Mouse (Mus musculus) telencephalon, adult 2 months (tissue): Measurements from ENCODE around the gene Gipc2.

ENCODE experiments used
- DNase-seq: peaks from one replicate; pipeline ENCODE4 v3.0.0-alpha.2; 2011; ENCODE audit warnings: low read depth, low spot score

Gipc2 gene

GRCm38 (mm10) chr3:152076088-152076487 lies 89.9 kb downstream of the Gipc2 start:
- DNase-seq: no peak

- no peak for DNase-seq
Observed at GRCm38 (mm10) chr3:152069001-152069400, 97.0 kb downstream of the Gipc2 start.

- DNase-seq: no peak
Observed at GRCm38 (mm10) chr3:152068311-152068710, 97.7 kb downstream of the Gipc2 start.

- no peak for DNase-seq
Observed at GRCm38 (mm10) chr3:152066696-152067095, 99.3 kb downstream of the Gipc2 start.

GRCm38 (mm10) chr3:152065806-152066205 lies 100.2 kb downstream of the Gipc2 start:
- no peak for DNase-seq

- DNase-seq: no peak
Observed at GRCm38 (mm10) chr3:152064166-152064565, 101.9 kb downstream of the Gipc2 start.

- no peak for DNase-seq
Observed at GRCm38 (mm10) chr3:152062806-152063205, 103.2 kb downstream of the Gipc2 start.

- no peak for DNase-seq
Observed at GRCm38 (mm10) chr3:152061145-152061544, 104.9 kb downstream of the Gipc2 start.

- no peak for DNase-seq
Observed at GRCm38 (mm10) chr3:152058235-152058634, 107.8 kb downstream of the Gipc2 start.

- DNase-seq: no peak
Observed at GRCm38 (mm10) chr3:152054260-152054659, 111.8 kb downstream of the Gipc2 start.

- no peak for DNase-seq
Observed at GRCm38 (mm10) chr3:152051959-152052358, 114.1 kb downstream of the Gipc2 start.

GRCm38 (mm10) chr3:152047914-152048313 lies 118.1 kb downstream of the Gipc2 start:
- DNase-seq: no peak

GRCm38 (mm10) chr3:152046895-152047294 lies 119.1 kb downstream of the Gipc2 start:
- no peak for DNase-seq
